Mouse (Mus musculus) C2C12 (cell line): Measurements from ENCODE around the gene Lmod2.

Experiments used
- CEBPB ChIP-seq: IDR thresholded peaks from one replicate; pipeline ENCODE4 v1.6.1; 2011; ENCODE audit warnings: low read depth, mild to moderate bottlenecking, control low read depth, moderate library complexity
- CTCF ChIP-seq: IDR thresholded peaks from one replicate; pipeline ENCODE4 v1.5.1; 2011; ENCODE audit not compliant: control insufficient read depth, insufficient read depth, insufficient read length
- MAX ChIP-seq: IDR thresholded peaks from one replicate; pipeline ENCODE4 v1.6.1; 2011; ENCODE audit warnings: mild to moderate bottlenecking, control low read depth
- MYOD1 ChIP-seq: IDR thresholded peaks from one replicate; pipeline ENCODE4 v1.6.1; 2011; ENCODE audit warnings: low read depth; ENCODE audit not compliant: control insufficient read depth, insufficient read length
- MYOG ChIP-seq: IDR thresholded peaks from one replicate; pipeline ENCODE4 v1.6.1; 2011; ENCODE audit not compliant: control insufficient read depth, insufficient read length; ENCODE audit errors: extremely low read depth

GRCm38 (mm10) chr6:24609531-24609930 is 12.0 kb downstream of the Lmod2 start:
- TF ChIP-seq CTCF: no peak
- no peak for TF ChIP-seq CEBPB
- no peak for TF ChIP-seq MYOD1
- no peak for TF ChIP-seq MYOG
- no peak for TF ChIP-seq MAX
